Mouse (Mus musculus): Measurements from ENCODE around the gene Mrpl34. TPM values are rescaled to one million over a fixed set of nuclear protein-coding genes. Genes with fewer than 3 reads are reported as not detected.
A peak's percentile ranks its signal among the peaks of the same experiment; 100 is the strongest.

Mrpl34 gene
- polyA plus RNA-seq, 1 experiment from 2014 or later = 119 TPM

DNA sequence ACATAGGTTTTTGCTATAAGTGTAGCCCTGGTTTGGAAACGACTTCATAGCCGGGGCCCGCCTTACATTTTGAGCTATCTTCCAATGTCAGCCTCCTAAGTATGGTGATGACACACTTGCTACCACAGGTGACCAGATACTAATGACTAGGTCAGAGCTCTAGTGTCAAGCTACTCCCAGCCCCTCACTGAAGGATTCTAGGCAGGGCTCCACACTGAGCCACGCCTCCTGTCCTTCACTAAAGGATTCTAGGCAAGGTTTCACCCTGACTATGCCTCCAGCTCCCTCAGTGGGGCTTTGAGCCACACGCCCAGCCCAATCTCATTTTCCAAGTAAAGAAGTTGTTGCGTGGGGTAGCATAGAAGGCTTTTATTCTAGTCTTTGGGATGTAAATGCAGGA lies 4.0 kb upstream of the Mrpl34 start:
- no peak for TF ChIP-seq CTCF (IDR thresholded peaks at IDR 0.05; ENCODE audit: low read depth)
- TF ChIP-seq EP300 (IDR thresholded peaks at IDR 0.05; ENCODE audit: low read depth) = no peak
- DNase-seq = no peak
- Histone ChIP-seq H3K9me3 (ENCODE audit: low read length) (no peaks in the 10 kb centered on the region), H3K27ac (ENCODE audit: low read depth) (no peak overlapping the region), H3K27me3 (ENCODE audit: insufficient read depth, low read length) (no peaks in the 10 kb centered on the region), H3K9ac (replicated peaks) (no peak overlapping the region), H3K4me2 (ENCODE audit: low read depth, low read length) (no peak overlapping the region), H3K4me3 (ENCODE audit: low read depth, low read length) (no peak overlapping the region), H3K4me1 (ENCODE audit: insufficient read depth) (peaks cover 24% of the 10 kb centered on the region), H3K36me3 (replicated peaks; ENCODE audit: insufficient read depth, low read length) (0 out of 2 replicates have a peak, but pooled peaks cover under 1% of the 10 kb centered on the region)
- no peak for ATAC-seq
- WGBS (ENCODE audit: insufficient replicate concordance) = 86% methylated on average over 6 of the region's 6 CpGs

DNA sequence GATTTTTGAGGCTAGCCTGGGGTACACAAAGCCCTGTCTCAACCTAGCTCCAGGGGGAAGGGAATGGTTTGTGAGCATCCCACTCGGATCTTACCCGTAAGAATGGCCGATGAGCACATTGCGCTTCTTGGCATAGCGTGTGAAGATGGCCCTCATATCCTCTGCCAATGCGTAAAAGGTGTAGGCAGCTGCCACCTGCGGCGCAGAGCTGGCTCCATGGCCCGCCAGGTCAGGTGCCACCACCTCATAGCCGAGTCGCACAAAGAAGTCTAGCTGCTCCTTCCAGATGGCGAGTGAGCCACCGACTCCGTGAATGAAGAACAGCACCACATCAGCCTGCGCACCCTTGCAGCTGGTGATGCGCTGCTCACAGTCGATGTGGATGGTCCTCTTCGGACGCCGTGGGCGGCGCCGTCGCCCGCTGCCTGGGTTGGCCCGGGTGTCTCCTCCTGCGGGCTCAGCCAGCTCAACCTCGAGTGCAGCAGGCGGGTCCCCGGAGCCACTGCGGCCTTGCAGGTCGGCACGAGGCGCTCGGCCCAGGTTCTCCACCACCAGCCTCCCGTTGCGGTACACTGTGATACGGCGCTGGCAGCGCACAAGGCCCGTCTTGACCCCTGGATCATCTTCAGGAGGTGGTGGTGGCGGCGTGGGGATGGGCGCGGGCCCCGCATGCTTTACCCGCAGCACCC lies 3.5 kb upstream of the Mrpl34 start:
- DNase-seq = no peak
- Histone ChIP-seq H3K4me2 (ENCODE audit: low read depth, low read length) (no peak overlapping the region), H3K27ac (ENCODE audit: low read depth) (no peak overlapping the region), H3K36me3 (replicated peaks; ENCODE audit: insufficient read depth, low read length) (0 out of 2 replicates have a peak, but pooled peaks cover 3% of the 10 kb centered on the region), H3K27me3 (ENCODE audit: insufficient read depth, low read length) (no peaks in the 10 kb centered on the region), H3K4me1 (ENCODE audit: insufficient read depth) (peaks cover 25% of the 10 kb centered on the region), H3K4me3 (ENCODE audit: low read depth, low read length) (no peak overlapping the region), H3K9ac (replicated peaks) (no peak overlapping the region), H3K9me3 (ENCODE audit: low read length) (no peaks in the 10 kb centered on the region)
- 90% methylated on average over 47 of the region's 47 CpGs for WGBS (ENCODE audit: insufficient replicate concordance)
- TF ChIP-seq CTCF (IDR thresholded peaks at IDR 0.05; ENCODE audit: low read depth) (no peak), EP300 (IDR thresholded peaks at IDR 0.05; ENCODE audit: low read depth) (no peak)
- no peak for ATAC-seq

DNA sequence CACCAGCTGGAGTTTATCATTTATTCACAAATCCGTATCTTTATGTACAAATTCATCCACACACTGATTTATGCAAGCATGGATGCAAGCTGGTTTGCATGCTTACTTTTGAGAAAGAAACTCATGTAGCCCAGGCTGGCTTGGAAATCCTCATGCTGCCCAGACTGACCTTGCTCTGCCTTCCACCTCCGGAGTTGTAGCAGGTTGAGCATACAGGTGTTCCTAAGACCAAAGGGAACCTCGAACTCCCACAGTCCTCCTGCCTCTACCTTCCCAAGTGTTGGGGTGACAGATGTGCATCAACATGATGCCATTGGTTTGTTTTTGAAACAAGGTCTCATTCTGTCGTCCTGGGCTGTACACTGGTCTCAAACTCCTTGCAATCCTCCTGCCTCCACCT lies 2.6 kb upstream of the Mrpl34 start:
- no peak for TF ChIP-seq CTCF (IDR thresholded peaks at IDR 0.05; ENCODE audit: low read depth)
- TF ChIP-seq EP300 (IDR thresholded peaks at IDR 0.05; ENCODE audit: low read depth) = no peak
- 70% methylated on average over 4 of the region's 4 CpGs for WGBS (ENCODE audit: insufficient replicate concordance)
- Histone ChIP-seq H3K9me3 (ENCODE audit: low read length) (no peaks in the 10 kb centered on the region), H3K4me3 (ENCODE audit: low read depth, low read length) (no peak overlapping the region), H3K27ac (ENCODE audit: low read depth) (no peak overlapping the region), H3K4me1 (ENCODE audit: insufficient read depth) (peaks cover 25% of the 10 kb centered on the region), H3K4me2 (ENCODE audit: low read depth, low read length) (no peak overlapping the region), H3K9ac (replicated peaks) (no peak overlapping the region), H3K27me3 (ENCODE audit: insufficient read depth, low read length) (no peaks in the 10 kb centered on the region), H3K36me3 (replicated peaks; ENCODE audit: insufficient read depth, low read length) (0 out of 2 replicates have a peak, but pooled peaks cover 3% of the 10 kb centered on the region)
- ATAC-seq (no peak), DNase-seq (no peak)

DNA sequence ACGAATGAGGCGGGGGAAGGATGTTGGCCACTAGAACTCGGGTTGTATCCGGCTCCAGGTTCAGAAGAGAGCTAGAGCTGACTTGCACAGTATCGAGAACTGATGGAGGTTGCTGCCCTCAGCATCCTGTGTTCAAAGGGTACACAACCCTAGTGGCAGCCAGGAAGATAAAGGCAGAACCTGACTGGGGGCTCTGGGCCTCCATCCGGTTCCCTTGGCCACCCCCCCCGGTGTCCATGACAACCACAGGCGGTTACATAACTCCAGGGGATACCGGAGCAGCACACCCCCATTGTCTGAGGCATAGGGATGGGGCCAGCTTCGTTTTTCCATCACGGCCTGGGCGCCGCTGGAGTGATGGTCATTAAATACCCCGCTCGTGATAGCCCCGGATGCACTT lies 2.0 kb upstream of the Mrpl34 start:
- H3K9ac ChIP-seq (replicated peaks) = peak overlapping the region; percentile 77
- H3K36me3 ChIP-seq (replicated peaks; ENCODE audit: insufficient read depth, low read length) = 0 out of 2 replicates have a peak, but pooled peaks cover 3% of the 10 kb centered on the region
- H3K27me3 ChIP-seq (ENCODE audit: insufficient read depth, low read length) = no peaks in the 10 kb centered on the region
- no peaks in the 10 kb centered on the region for H3K9me3 ChIP-seq (ENCODE audit: low read length)
- ATAC-seq = no peak
- peak overlapping the region; percentile 99 for H3K4me2 ChIP-seq (ENCODE audit: low read depth, low read length)
- peak; percentile 70 for DNase-seq
- 6% methylated on average over 16 of the region's 16 CpGs for WGBS (ENCODE audit: insufficient replicate concordance)
- peaks cover 25% of the 10 kb centered on the region for H3K4me1 ChIP-seq (ENCODE audit: insufficient read depth)
- TF ChIP-seq CTCF (IDR thresholded peaks at IDR 0.05; ENCODE audit: low read depth) (no peak), EP300 (IDR thresholded peaks at IDR 0.05; ENCODE audit: low read depth) (no peak)
- H3K27ac ChIP-seq (ENCODE audit: low read depth) = no peak overlapping the region
- peak overlapping the region; percentile 73 for H3K4me3 ChIP-seq (ENCODE audit: low read depth, low read length)

DNA sequence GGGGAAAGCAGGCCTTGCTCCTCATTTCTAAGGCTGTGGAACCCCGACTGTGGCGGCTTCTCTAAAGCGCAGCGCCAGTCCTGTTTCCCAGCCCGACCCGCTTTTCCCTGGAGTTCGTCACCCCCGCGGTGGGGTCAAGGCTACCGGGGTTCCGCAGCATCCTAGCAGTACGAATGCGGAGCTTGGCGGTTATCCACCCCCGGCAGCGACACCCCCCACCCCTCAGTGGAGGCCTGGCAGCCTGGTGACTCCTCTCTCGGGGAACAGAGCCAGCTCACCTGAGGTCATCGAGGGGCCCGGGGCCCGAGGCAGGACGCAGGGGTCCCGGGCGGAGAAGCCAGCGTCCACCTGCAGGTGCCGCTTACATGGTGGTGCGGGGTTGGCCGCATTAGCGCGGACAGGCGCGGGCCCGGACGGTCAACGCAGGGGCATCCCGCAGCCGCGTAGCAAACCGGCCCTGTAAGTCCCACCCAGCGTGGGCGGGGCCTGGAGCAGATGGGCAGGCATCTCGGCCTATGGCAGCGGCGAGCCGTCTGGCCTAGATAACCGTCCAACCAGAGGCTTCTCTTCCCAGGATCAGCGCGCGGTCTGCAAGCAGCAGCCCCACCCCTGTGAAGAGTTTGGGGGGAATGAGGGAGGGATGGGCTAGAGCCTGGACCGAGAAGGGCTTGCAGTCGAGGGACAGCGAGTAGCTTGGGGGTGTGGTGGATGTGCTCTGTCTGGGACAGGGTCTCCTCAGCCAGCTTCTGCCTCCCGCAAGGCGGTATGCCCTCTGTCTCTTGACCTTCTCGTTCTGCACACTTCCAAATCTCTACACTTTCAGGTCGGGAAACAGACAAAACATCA lies 1.3 kb upstream of the Mrpl34 start, which contains the start of gene Abhd8:
Abhd8 (minus strand) TSS at position 468 of the 846 bp plus-strand sequence.
- peak within 1 kb of the TSS; percentile 73 for H3K4me3 ChIP-seq (ENCODE audit: low read depth, low read length)
- H3K9ac ChIP-seq (replicated peaks) = peak within 1 kb of the TSS; percentile 77
- DNase-seq (peak; percentile 96), ATAC-seq (peak; percentile 64)
- H3K27me3 ChIP-seq (ENCODE audit: insufficient read depth, low read length) = no peaks in the 10 kb centered on the region
- WGBS (ENCODE audit: insufficient replicate concordance) = under 1% methylated on average over 55 of the region's 55 CpGs
- H3K36me3 ChIP-seq (replicated peaks; ENCODE audit: insufficient read depth, low read length) = 0 out of 2 replicates have a peak, but pooled peaks cover 3% of the 10 kb centered on the region
- no peak for TF ChIP-seq CTCF (IDR thresholded peaks at IDR 0.05; ENCODE audit: low read depth)
- no peak for TF ChIP-seq EP300 (IDR thresholded peaks at IDR 0.05; ENCODE audit: low read depth)
- peak within 1 kb of the TSS; percentile 66 for H3K27ac ChIP-seq (ENCODE audit: low read depth)
- peaks cover 25% of the 10 kb centered on the region for H3K4me1 ChIP-seq (ENCODE audit: insufficient read depth)
- H3K9me3 ChIP-seq (ENCODE audit: low read length) = no peaks in the 10 kb centered on the region
- peak within 1 kb of the TSS; percentile 99 for H3K4me2 ChIP-seq (ENCODE audit: low read depth, low read length)

DNA sequence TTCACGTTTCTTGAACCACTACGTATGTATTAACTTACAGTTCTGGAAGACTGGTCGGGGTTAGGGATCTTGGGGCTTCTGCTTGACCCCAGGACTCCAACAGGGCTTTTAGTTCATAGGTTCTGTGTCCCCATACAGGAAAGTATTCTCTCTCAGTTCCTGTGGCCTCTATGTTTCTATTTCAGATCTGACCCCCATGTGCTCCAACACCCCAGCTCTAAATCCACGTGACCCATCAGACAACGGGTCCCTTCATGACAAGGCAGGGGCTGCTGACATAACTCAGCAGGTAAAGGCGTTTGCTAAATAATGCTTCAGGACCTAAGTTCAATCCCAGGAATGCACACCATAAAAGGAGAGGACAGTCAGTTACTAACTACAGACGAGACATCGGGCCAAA lies 974 bp downstream of the Mrpl34 start:
- H3K27me3 ChIP-seq (ENCODE audit: insufficient read depth, low read length) = no peaks in the 10 kb centered on the region
- peak overlapping the region; percentile 68; the same call in 1 of the 2 replicates for H3K9ac ChIP-seq (replicated peaks)
- ATAC-seq (no peak), DNase-seq (no peak)
- peak overlapping the region; percentile 73 for H3K4me3 ChIP-seq (ENCODE audit: low read depth, low read length)
- H3K36me3 ChIP-seq (replicated peaks; ENCODE audit: insufficient read depth, low read length) = peaks cover 3% of the 10 kb centered on the region; the same call in 1 of the 2 replicates
- H3K4me1 ChIP-seq (ENCODE audit: insufficient read depth) = peaks cover 37% of the 10 kb centered on the region
- no peak overlapping the region for H3K27ac ChIP-seq (ENCODE audit: low read depth)
- no peaks in the 10 kb centered on the region for H3K9me3 ChIP-seq (ENCODE audit: low read length)
- WGBS (ENCODE audit: insufficient replicate concordance) = 72% methylated on average over 8 of the region's 8 CpGs
- H3K4me2 ChIP-seq (ENCODE audit: low read depth, low read length) = peak overlapping the region; percentile 99
- TF ChIP-seq CTCF (IDR thresholded peaks at IDR 0.05; ENCODE audit: low read depth) = no peak

Data from liver, postnatal 0 days (tissue).